Mouse (Mus musculus) MEL (cell line): ENCODE data around the gene Igf2bp2. TPM values are rescaled to one million over a fixed set of nuclear protein-coding genes. Genes with fewer than 3 reads are reported as not detected.

ENCODE experiments used
- DNase-seq: peaks from one replicate; pipeline ENCODE4 v3.0.0; 2011; ENCODE audit warnings: low read depth, low spot score
- H3K27ac ChIP-seq: 2 replicates; pipeline ENCODE4 v1.5.1; 2012; ENCODE audit warnings: low read depth, mild to moderate bottlenecking, control low read depth, low read length, moderate library complexity; ENCODE audit not compliant: control insufficient read depth
- H3K27me3 ChIP-seq, 2 experiments: fragments of 150-350 bp in 1 of 2; sonication (generic) in 1 of 2; 2 replicates each; pipeline ENCODE4 v1.6.1; 2012; ENCODE audit warnings: low read length in 2 of 2, mild to moderate bottlenecking in 2 of 2, improper control_type of control experiment in 1 of 2, moderate library complexity in 1 of 2; ENCODE audit not compliant: insufficient read depth in 2 of 2, control insufficient read depth in 1 of 2
- H3K36me3 ChIP-seq, 2 experiments: 2 replicates each; pipeline ENCODE4 v1.6.1; 2012 to 2014; ENCODE audit warnings: low read length in 2 of 2, improper control_type of control experiment in 1 of 2, inconsistent platforms in 1 of 2, mild to moderate bottlenecking in 1 of 2; ENCODE audit not compliant: insufficient read depth in 2 of 2, control insufficient read depth in 1 of 2
- H3K4me1 ChIP-seq, 2 experiments: fragments of 150-350 bp in 1 of 2; sonication (generic) in 1 of 2; 2 replicates each; pipeline ENCODE4 v1.6.1; 2012; ENCODE audit warnings: low read length in 2 of 2, improper control_type of control experiment in 1 of 2, mild to moderate bottlenecking in 1 of 2; ENCODE audit not compliant: insufficient read depth in 2 of 2, control insufficient read depth in 1 of 2
- H3K4me3 ChIP-seq, 2 experiments: fragments of 150-350 bp in 1 of 2; sonication (generic) in 1 of 2; 2 replicates each; pipeline ENCODE4 v1.5.1; 2012; ENCODE audit warnings: low read depth in 2 of 2, low read length in 2 of 2, mild to moderate bottlenecking in 2 of 2, moderate library complexity in 2 of 2, control low read depth in 1 of 2, improper control_type of control experiment in 1 of 2; ENCODE audit not compliant: control insufficient read depth in 1 of 2, insufficient read depth in 1 of 2
- H3K79me2 ChIP-seq: 2 replicates; pipeline ENCODE4 v1.6.1; 2012; ENCODE audit warnings: mild to moderate bottlenecking, low read length, moderate library complexity; ENCODE audit not compliant: control insufficient read depth, poor library complexity, insufficient read depth
- H3K9ac ChIP-seq: 2 replicates; pipeline ENCODE4 v1.6.1; 2012; ENCODE audit warnings: low read depth, mild to moderate bottlenecking, control low read depth, low read length, moderate library complexity; ENCODE audit not compliant: control insufficient read depth, poor library complexity, severe bottlenecking
- H3K9me3 ChIP-seq: fragments of 150-350 bp; sonication (generic); replicated peaks from 2 replicates; pipeline ENCODE4 v1.6.1; 2012; ENCODE audit warnings: mild to moderate bottlenecking, low read length, improper control_type of control experiment, moderate library complexity; ENCODE audit not compliant: insufficient read depth
- BHLHE40 ChIP-seq: IDR thresholded peaks from 2 replicates; pipeline ENCODE4 v1.6.1; 2012; ENCODE audit warnings: low read depth, mild to moderate bottlenecking, inconsistent platforms, low read length, improper control_type of control experiment, borderline replicate concordance
- CHD1 ChIP-seq: IDR thresholded peaks from 2 replicates; pipeline ENCODE4 v1.6.1; 2012; ENCODE audit warnings: low read depth, mild to moderate bottlenecking, inconsistent platforms, low read length, improper control_type of control experiment
- CHD2 ChIP-seq: IDR thresholded peaks from 2 replicates; pipeline ENCODE4 v1.6.1; 2011; ENCODE audit warnings: low read length, improper control_type of control experiment
- CTCF ChIP-seq, 3 experiments: IDR thresholded peaks in 2 of 3; conservative IDR thresholded peaks in 1 of 3; 2 replicates each; pipeline ENCODE4 v1.5.1; 2011 to 2012; ENCODE audit warnings: low read length in 3 of 3, low read depth in 2 of 3, mild to moderate bottlenecking in 2 of 3, improper control_type of control experiment in 1 of 3, inconsistent platforms in 1 of 3, mixed read lengths in 1 of 3, moderate library complexity in 1 of 3; ENCODE audit not compliant: control insufficient read depth in 1 of 3, insufficient read depth in 1 of 3, poor library complexity in 1 of 3, severe bottlenecking in 1 of 3
- E2F4 ChIP-seq: IDR thresholded peaks from 2 replicates; pipeline ENCODE4 v1.6.1; 2011; ENCODE audit warnings: low read depth, low read length, improper control_type of control experiment, borderline replicate concordance
- ELF1 ChIP-seq: IDR thresholded peaks from 2 replicates; pipeline ENCODE4 v1.6.1; 2014; ENCODE audit warnings: low read depth, mild to moderate bottlenecking, inconsistent platforms, low read length, improper control_type of control experiment, moderate library complexity
- EP300 ChIP-seq, 2 experiments: IDR thresholded peaks; 2 replicates each; pipeline ENCODE4 v1.6.1; 2011; ENCODE audit warnings: improper control_type of control experiment in 2 of 2, low read length in 2 of 2, low read depth in 1 of 2, mild to moderate bottlenecking in 1 of 2
- ETS1 ChIP-seq: IDR thresholded peaks from 2 replicates; pipeline ENCODE4 v1.6.1; 2012; ENCODE audit warnings: low read depth, mild to moderate bottlenecking, inconsistent platforms, low read length, improper control_type of control experiment, moderate library complexity
- GABPA ChIP-seq: IDR thresholded peaks from 2 replicates; pipeline ENCODE4 v1.6.1; 2012; ENCODE audit warnings: low read depth, mild to moderate bottlenecking, inconsistent platforms, low read length, improper control_type of control experiment, moderate library complexity
- GATA1 ChIP-seq: IDR thresholded peaks from 2 replicates; pipeline ENCODE4 v1.6.1; 2011; ENCODE audit warnings: low read depth, low read length, improper control_type of control experiment
- HCFC1 ChIP-seq: IDR thresholded peaks from 2 replicates; pipeline ENCODE4 v1.6.1; 2012; ENCODE audit warnings: low read depth, mild to moderate bottlenecking, inconsistent platforms, low read length, improper control_type of control experiment, moderate library complexity
- JUND ChIP-seq: IDR thresholded peaks from 2 replicates; pipeline ENCODE4 v1.6.1; 2011; ENCODE audit warnings: low read depth, mild to moderate bottlenecking, improper control_type of control experiment, low read length
- KAT2A ChIP-seq: conservative IDR thresholded peaks from 2 replicates; pipeline ENCODE4 v1.6.1; 2012; ENCODE audit warnings: low read depth, low read length, improper control_type of control experiment, inconsistent platforms
- MAFK ChIP-seq: IDR thresholded peaks from 2 replicates; pipeline ENCODE4 v1.6.1; 2011; ENCODE audit warnings: low read depth, mild to moderate bottlenecking, low read length, improper control_type of control experiment, borderline replicate concordance
- MAX ChIP-seq: IDR thresholded peaks from 2 replicates; pipeline ENCODE4 v1.6.1; 2011; ENCODE audit warnings: low read length, improper control_type of control experiment
- MAZ ChIP-seq: IDR thresholded peaks from 2 replicates; pipeline ENCODE4 v1.6.1; 2012; ENCODE audit warnings: low read depth, mild to moderate bottlenecking, inconsistent platforms, low read length, improper control_type of control experiment
- MEF2A ChIP-seq: IDR thresholded peaks from 2 replicates; pipeline ENCODE4 v1.6.1; 2014; ENCODE audit warnings: low read depth, mild to moderate bottlenecking, inconsistent platforms, low read length, improper control_type of control experiment; ENCODE audit not compliant: poor library complexity, insufficient replicate concordance, severe bottlenecking; ENCODE audit errors: extremely low read depth
- MXI1 ChIP-seq: IDR thresholded peaks from 2 replicates; pipeline ENCODE4 v1.6.1; 2011; ENCODE audit warnings: mild to moderate bottlenecking, low read depth, low read length, improper control_type of control experiment
- MYB ChIP-seq: IDR thresholded peaks from 2 replicates; pipeline ENCODE4 v1.6.1; 2011; ENCODE audit warnings: mild to moderate bottlenecking, low read depth, low read length, improper control_type of control experiment
- MYC ChIP-seq: IDR thresholded peaks from 2 replicates; pipeline ENCODE4 v1.6.1; 2011; ENCODE audit warnings: low read depth, mild to moderate bottlenecking, low read length, improper control_type of control experiment, moderate library complexity
- NELFE ChIP-seq: IDR thresholded peaks from 2 replicates; pipeline ENCODE4 v1.6.1; 2011; ENCODE audit warnings: low read depth, low read length, improper control_type of control experiment
- NRF1 ChIP-seq: IDR thresholded peaks from 2 replicates; pipeline ENCODE4 v1.6.1; 2014; ENCODE audit warnings: low read depth, mild to moderate bottlenecking, inconsistent platforms, low read length, improper control_type of control experiment, moderate library complexity; ENCODE audit not compliant: poor library complexity, insufficient read depth, severe bottlenecking
- POLR2A ChIP-seq, 2 experiments: IDR thresholded peaks; 2 replicates each; pipeline ENCODE4 v1.6.1; 2011 to 2012; ENCODE audit warnings: low read length in 2 of 2, mild to moderate bottlenecking in 2 of 2, control low read depth in 1 of 2, improper control_type of control experiment in 1 of 2, low read depth in 1 of 2, moderate library complexity in 1 of 2; ENCODE audit not compliant: control insufficient read depth in 1 of 2, insufficient read depth in 1 of 2, poor library complexity in 1 of 2
- POLR2AphosphoS2 ChIP-seq: IDR thresholded peaks from 2 replicates; pipeline ENCODE4 v1.6.1; 2011; ENCODE audit warnings: low read length, improper control_type of control experiment
- POLR2AphosphoS5 ChIP-seq: IDR thresholded peaks from 2 replicates; pipeline ENCODE4 v1.6.1; 2012; ENCODE audit warnings: low read depth, borderline replicate concordance, mild to moderate bottlenecking, inconsistent platforms, low read length, moderate library complexity, mixed read lengths
- RAD21 ChIP-seq: IDR thresholded peaks from 2 replicates; pipeline ENCODE4 v1.6.1; 2011; ENCODE audit warnings: mild to moderate bottlenecking, low read depth, low read length, improper control_type of control experiment
- RCOR1 ChIP-seq: IDR thresholded peaks from 2 replicates; pipeline ENCODE4 v1.6.1; 2012; ENCODE audit warnings: low read depth, mild to moderate bottlenecking, inconsistent platforms, low read length, improper control_type of control experiment
- SIN3A ChIP-seq: IDR thresholded peaks from 2 replicates; pipeline ENCODE4 v1.6.1; 2012; ENCODE audit warnings: low read length, improper control_type of control experiment, inconsistent platforms
- SMC3 ChIP-seq: IDR thresholded peaks from 2 replicates; pipeline ENCODE4 v1.6.1; 2011; ENCODE audit warnings: low read depth, low read length, improper control_type of control experiment
- TAL1 ChIP-seq: IDR thresholded peaks from 2 replicates; pipeline ENCODE4 v1.6.1; 2012; ENCODE audit warnings: mild to moderate bottlenecking, inconsistent platforms, low read length, moderate library complexity, mixed read lengths
- TBP ChIP-seq: IDR thresholded peaks from 2 replicates; pipeline ENCODE4 v1.8.0; 2011; ENCODE audit warnings: low read depth, low read length, improper control_type of control experiment
- UBTF ChIP-seq: IDR thresholded peaks from 2 replicates; pipeline ENCODE4 v1.6.1; 2012; ENCODE audit warnings: low read depth, mild to moderate bottlenecking, inconsistent platforms, low read length, improper control_type of control experiment, moderate library complexity, borderline replicate concordance; ENCODE audit not compliant: insufficient read depth
- USF1 ChIP-seq: IDR thresholded peaks from 2 replicates; pipeline ENCODE4 v1.6.1; 2014; ENCODE audit warnings: low read depth, mild to moderate bottlenecking, inconsistent platforms, low read length, improper control_type of control experiment, moderate library complexity
- USF2 ChIP-seq, 2 experiments: IDR thresholded peaks; 2 replicates each; pipeline ENCODE4 v1.6.1; 2011 to 2012; ENCODE audit warnings: improper control_type of control experiment in 2 of 2, low read length in 2 of 2, borderline replicate concordance in 1 of 2, inconsistent platforms in 1 of 2, low read depth in 1 of 2, mild to moderate bottlenecking in 1 of 2; ENCODE audit not compliant: insufficient read depth in 1 of 2
- ZC3H11A ChIP-seq: IDR thresholded peaks from 2 replicates; pipeline ENCODE4 v1.6.1; 2012; ENCODE audit warnings: low read depth, mild to moderate bottlenecking, inconsistent platforms, low read length, improper control_type of control experiment
- ZKSCAN1 ChIP-seq: IDR thresholded peaks from 2 replicates; pipeline ENCODE4 v1.6.1; 2012; ENCODE audit warnings: low read depth, mild to moderate bottlenecking, inconsistent platforms, low read length, improper control_type of control experiment, moderate library complexity
- ZMIZ1 ChIP-seq: IDR thresholded peaks from 2 replicates; pipeline ENCODE4 v1.6.1; 2012; ENCODE audit warnings: low read depth, mild to moderate bottlenecking, inconsistent platforms, low read length, improper control_type of control experiment, moderate library complexity
- ZNF384 ChIP-seq: IDR thresholded peaks from 2 replicates; pipeline ENCODE4 v1.6.1; 2012; ENCODE audit warnings: low read depth, mild to moderate bottlenecking, inconsistent platforms, low read length, improper control_type of control experiment
- polyA plus RNA-seq, 2 experiments: library from polyadenylated mRNA; stranded (reverse) in 1 of 2; unstranded in 1 of 2; fragments of >175 nt in 1 of 2; fragments of >200 nt in 1 of 2; gene quantifications; 2 replicates each; pipeline versions ENCODE4 v1.2.1 to v1.2.4; 2012; ENCODE audit warnings: low replicate concordance in 2 of 2, low read depth in 1 of 2; ENCODE audit not compliant: insufficient read length in 2 of 2, insufficient read depth in 1 of 2, missing spikeins in 1 of 2
- total RNA-seq: library from RNA; depleted of rRNA; stranded (reverse); fragments of 300-350 nt; gene quantifications from 2 replicates; pipeline ENCODE4 v1.2.3, GENCODE M21; 2012

Igf2bp2 gene
- total and polyA plus RNA-seq, 3 experiments = 0.23 to 0.86 TPM; not detected in 1

DNA sequence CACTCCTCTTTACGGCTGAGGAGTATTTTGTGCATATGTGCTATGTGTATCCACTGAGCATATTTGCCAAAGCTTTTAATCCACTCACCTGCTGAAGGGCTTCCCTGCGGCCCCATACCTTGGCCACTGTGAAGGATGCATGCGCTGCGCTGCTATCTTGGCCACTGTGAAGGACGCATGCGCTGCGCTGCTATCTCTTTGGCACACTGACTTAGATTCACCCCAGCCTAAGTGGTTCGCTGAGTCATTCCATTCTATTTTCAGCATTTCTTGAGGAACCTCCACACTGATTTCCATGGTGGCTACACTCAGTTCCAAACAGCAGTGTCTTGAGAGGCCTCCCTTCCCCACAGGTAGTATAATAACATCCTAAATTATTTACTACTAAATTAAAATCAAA lies 42.0 kb downstream of the Igf2bp2 start:
- H3K27ac ChIP-seq = no peak overlapping the region
- no peak overlapping the region for H3K9ac ChIP-seq
- H3K9me3 ChIP-seq = no peaks in the 10 kb centered on the region
- H3K4me3 ChIP-seq = no peak overlapping the region
- peaks cover 0 to 2% of the 10 kb centered on the region in 2 experiments; a peak in 1 of 4 replicates for H3K36me3 ChIP-seq
- H3K79me2 ChIP-seq = no peaks in the 10 kb centered on the region
- peak; percentile 80 for DNase-seq
- peaks cover 0 to 5% of the 10 kb centered on the region in 2 experiments; a peak in 1 of 4 replicates for H3K4me1 ChIP-seq
- no peaks in the 10 kb centered on the region for H3K27me3 ChIP-seq
- no peak for TF ChIP-seq TBP
- no peak for TF ChIP-seq USF2 (IDR thresholded peaks at IDR 0.05; ENCODE audit: borderline replicate concordance in 1 of 2, insufficient read depth in 1 of 2, low read depth in 1 of 2, low read length in 2 of 2)
- TF ChIP-seq MAZ = no peak
- TF ChIP-seq CHD2 = no peak
- TF ChIP-seq EP300 (IDR thresholded peaks at IDR 0.05; ENCODE audit: low read depth in 1 of 2, low read length in 2 of 2) = peak in 1 of 2 experiments; percentile 37; a peak in 1 of 4 replicates
- no peak for TF ChIP-seq ZMIZ1
- TF ChIP-seq POLR2AphosphoS2 = no peak
- no peak for TF ChIP-seq SIN3A
- TF ChIP-seq ELF1 = no peak
- TF ChIP-seq USF1 = no peak
- TF ChIP-seq MXI1 = no peak
- TF ChIP-seq NELFE = no peak
- no peak for TF ChIP-seq UBTF
- no peak for TF ChIP-seq POLR2A (IDR thresholded peaks at IDR 0.05; ENCODE audit: control insufficient read depth in 1 of 2, insufficient read depth in 1 of 2, low read depth in 1 of 2, low read length in 2 of 2, poor library complexity in 1 of 2)
- TF ChIP-seq SMC3 = no peak
- no peak for TF ChIP-seq POLR2AphosphoS5
- no peak for TF ChIP-seq MAFK
- TF ChIP-seq E2F4 = no peak
- TF ChIP-seq TAL1 = no peak
- TF ChIP-seq ZNF384 = no peak
- no peak for TF ChIP-seq GABPA
- no peak for TF ChIP-seq MYB
- TF ChIP-seq JUND = no peak
- no peak for TF ChIP-seq CTCF (IDR thresholded peaks at IDR 0.05 in 2 of 3, conservative IDR thresholded peaks at IDR 0.05 in 1 of 3; ENCODE audit: control insufficient read depth in 1 of 3, insufficient read depth in 1 of 3, low read depth in 2 of 3, low read length in 3 of 3, poor library complexity in 1 of 3, severe bottlenecking in 1 of 3)
- TF ChIP-seq MAX = no peak
- no peak for TF ChIP-seq HCFC1
- no peak for TF ChIP-seq KAT2A
- no peak for TF ChIP-seq ZC3H11A
- TF ChIP-seq RCOR1 = peak; percentile 90
- peak; percentile 77; the same call in 1 of the 2 replicates for TF ChIP-seq MEF2A
- TF ChIP-seq ZKSCAN1 = no peak
- TF ChIP-seq CHD1 = no peak
- no peak for TF ChIP-seq BHLHE40
- no peak for TF ChIP-seq RAD21
- TF ChIP-seq MYC = no peak
- 0 out of 2 replicates have a peak, but pooled peaks have one; percentile 33 for TF ChIP-seq ETS1
- TF ChIP-seq NRF1 = peak; percentile 77
- peak; percentile 57; the same call in 1 of the 2 replicates for TF ChIP-seq GATA1
